Mouse (Mus musculus) brain, embryonic 14.5 days (tissue): ENCODE measurements around the gene Atp5j. TPM values are rescaled to one million over a fixed set of nuclear protein-coding genes. Genes with fewer than 3 reads are reported as not detected.

Experiments used
- DNase-seq: peaks from one replicate; pipeline ENCODE4 v3.0.0-alpha.2; 2011; ENCODE audit warnings: low read depth
- CTCF ChIP-seq: fragments of 200-500 bp; IDR thresholded peaks from 2 replicates; pipeline ENCODE4 v1.5.1; 2012; ENCODE audit warnings: inconsistent platforms, mild to moderate bottlenecking, moderate library complexity, borderline replicate concordance; ENCODE audit not compliant: insufficient read depth, insufficient read length; ENCODE audit errors: extremely low read depth
- POLR2A ChIP-seq: fragments of 200-500 bp; IDR thresholded peaks from 2 replicates; pipeline ENCODE4 v1.6.1; 2012; ENCODE audit warnings: mild to moderate bottlenecking, inconsistent platforms, borderline replicate concordance; ENCODE audit not compliant: poor library complexity, insufficient read depth, insufficient read length, severe bottlenecking; ENCODE audit errors: extremely low read depth
- polyA plus RNA-seq: library from polyadenylated mRNA; depleted of rRNA; stranded (reverse); fragments of >200 nt; gene quantifications from 2 replicates; pipeline ENCODE4 v1.2.3, GENCODE M21; 2012

Atp5j gene
- polyA plus RNA-seq, 1 experiment: 273 TPM

DNA sequence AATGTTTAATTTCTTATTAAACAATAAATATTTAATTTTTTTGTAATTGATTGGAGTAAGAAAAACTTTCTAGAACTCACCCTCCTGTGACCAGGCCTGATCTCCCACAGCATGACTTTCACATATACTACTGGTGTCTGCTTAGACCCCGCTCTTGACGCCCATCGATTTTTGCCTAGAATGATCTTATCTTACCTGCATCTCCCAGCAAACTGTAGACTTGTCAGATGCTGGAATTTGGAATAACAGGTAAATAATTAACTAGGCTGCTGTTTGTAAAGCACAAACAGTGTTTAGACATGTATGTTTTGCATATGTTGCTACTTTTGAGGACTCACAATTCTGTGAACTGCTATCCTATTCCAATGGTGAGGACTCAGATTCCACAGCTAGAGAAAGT, 29.2 kb downstream of the Atp5j start:
- TF ChIP-seq POLR2A: no peak
- TF ChIP-seq CTCF: no peak
- no peak for DNase-seq

DNA sequence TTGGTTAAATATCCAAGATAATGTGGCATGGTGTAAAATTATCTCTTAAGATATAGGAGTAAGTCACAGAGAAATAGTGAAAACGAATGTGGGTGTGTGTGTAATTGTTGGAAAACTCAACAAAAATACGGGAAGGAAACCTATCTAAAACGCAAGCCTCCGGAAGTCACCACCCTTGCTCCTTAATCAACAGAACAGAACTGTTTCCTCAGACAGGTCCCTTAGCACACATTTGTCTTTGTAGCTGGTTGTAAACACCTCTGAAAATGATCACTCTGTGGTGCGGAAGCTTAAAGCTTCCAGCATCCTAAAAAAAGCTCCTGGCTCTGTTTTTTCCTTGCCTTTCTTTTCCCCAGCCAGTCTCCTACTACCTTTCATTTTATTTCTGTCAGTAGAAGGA, 30.6 kb downstream of the Atp5j start:
- no peak for TF ChIP-seq CTCF
- no peak for TF ChIP-seq POLR2A
- no peak for DNase-seq

DNA sequence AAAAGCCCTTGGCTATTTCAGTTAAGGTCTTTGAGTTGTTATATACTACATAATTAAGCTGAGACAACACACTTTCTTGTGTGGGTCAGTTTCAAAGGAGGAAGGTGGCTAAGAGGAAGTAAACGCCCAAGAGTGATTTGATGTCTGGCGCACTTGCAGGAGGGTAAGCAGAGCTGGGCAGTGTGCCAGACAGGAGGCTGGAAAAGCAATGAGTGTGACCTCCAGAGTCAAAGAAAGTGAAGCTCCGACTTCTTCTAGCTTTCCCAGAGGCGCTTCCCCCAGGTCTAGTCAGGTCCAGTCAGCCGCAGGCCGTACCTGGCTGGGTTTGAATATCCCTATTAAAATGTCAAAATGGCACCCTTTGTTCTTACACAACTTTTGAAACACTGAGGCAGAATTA, 33.2 kb downstream of the Atp5j start:
- TF ChIP-seq CTCF (no peak), POLR2A (no peak)
- peak; percentile 30 for DNase-seq

DNA sequence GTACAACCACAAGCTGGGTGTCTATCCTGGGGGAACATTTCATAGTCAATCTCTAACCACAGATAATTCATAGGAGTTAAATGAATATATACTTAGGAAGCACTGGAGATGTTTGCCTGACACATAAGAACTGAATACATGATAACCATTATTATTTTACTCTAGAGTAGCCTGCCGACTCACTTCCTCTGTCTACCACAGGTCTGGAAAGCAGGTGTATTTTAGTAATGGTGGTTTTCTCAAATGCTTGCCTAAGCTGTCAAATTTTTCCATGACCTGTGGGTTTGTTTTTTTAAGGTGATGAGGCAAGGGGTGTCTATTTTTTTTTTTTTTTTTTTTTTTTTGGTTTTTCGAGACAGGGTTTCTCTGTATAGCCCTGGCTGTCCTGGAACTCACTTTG, 35.4 kb downstream of the Atp5j start:
- DNase-seq: no peak
- TF ChIP-seq POLR2A: no peak
- no peak for TF ChIP-seq CTCF

DNA sequence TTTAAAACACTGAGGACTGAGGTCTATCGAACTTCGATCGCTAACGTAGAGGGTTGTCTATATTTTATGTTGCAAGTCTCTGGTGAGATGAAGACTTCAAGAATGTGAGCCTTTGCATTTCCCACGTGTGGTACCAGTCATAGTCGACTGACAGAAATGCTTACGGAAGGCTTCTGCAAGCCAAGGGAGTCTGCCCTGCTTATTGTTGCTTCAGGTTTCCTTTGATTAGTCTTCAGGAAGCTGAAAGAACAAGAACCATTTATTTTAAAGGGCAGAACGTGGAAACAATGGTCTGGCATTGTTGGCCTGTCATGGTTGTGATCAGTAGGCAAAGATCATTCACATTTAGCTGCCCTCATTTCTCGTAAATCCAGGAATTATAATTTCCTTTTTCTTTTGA, 38.7 kb downstream of the Atp5j start:
- DNase-seq: no peak
- no peak for TF ChIP-seq CTCF
- no peak for TF ChIP-seq POLR2A

DNA sequence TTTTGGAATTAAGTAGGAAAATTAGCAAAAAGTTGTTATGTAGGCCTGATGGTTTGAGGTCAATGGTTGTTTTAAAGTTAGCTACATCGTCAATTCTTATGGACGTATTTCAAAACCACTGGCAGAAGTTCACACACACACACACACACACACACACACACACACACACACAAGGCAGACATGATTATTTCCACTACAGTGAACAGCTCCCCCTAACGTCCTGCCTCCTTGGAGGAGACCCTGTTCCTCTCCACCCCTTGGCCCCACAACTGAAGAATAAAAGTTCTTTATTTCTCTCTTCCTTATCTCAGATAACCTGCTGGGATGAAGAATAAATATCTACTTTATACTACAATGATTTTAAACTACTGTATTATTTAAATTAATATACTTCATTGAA, 40.1 kb downstream of the Atp5j start:
- no peak for DNase-seq
- TF ChIP-seq CTCF (no peak), POLR2A (no peak)

DNA sequence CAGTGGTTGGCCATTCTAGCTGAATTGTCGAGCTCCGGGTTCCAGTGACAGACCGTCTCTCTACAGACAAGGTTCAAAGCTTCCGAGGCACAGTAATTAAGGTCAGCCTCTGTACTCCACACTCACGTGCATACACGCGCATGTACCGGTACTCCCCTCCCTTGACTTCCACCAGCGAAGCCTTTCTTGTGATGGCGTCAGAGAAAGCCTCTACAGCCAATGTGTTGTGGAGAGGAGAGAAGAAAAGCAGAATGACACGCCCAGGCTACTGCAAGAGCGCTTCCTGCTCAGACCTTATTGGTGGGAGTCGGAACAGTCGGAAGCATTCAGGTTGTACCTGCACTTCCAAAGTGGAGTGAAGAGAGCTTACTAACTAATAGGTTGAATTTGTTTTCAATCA, 42.0 kb downstream of the Atp5j start:
- TF ChIP-seq CTCF: no peak
- no peak for TF ChIP-seq POLR2A
- no peak for DNase-seq

DNA sequence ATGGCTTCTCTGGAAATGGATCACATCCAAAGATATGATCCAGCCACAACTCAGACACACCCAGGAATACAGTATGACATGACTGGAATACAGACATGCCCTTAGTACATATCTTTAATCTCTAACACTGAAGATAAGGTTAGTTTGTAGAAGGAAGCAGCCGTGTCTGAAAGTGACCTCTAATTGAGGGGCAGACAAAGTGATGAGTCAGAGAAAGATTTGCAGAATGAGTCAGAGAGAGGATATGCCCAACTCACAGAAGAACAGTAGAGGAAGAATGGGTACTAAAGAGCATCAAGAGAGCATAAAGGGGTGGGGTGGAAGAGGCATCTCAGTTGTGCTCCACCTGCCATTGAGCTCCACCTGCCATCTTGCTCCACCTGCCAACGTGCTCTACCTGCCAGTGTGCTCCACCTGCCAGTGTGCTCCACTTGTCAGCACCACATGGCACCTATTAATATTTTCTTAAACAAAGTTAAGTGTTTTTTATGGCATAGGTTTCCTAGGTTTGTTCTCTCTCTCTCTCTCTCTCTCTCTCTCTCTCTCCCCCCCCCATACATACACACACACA, 44.7 kb downstream of the Atp5j start:
- TF ChIP-seq POLR2A: no peak
- TF ChIP-seq CTCF: no peak
- no peak for DNase-seq

DNA sequence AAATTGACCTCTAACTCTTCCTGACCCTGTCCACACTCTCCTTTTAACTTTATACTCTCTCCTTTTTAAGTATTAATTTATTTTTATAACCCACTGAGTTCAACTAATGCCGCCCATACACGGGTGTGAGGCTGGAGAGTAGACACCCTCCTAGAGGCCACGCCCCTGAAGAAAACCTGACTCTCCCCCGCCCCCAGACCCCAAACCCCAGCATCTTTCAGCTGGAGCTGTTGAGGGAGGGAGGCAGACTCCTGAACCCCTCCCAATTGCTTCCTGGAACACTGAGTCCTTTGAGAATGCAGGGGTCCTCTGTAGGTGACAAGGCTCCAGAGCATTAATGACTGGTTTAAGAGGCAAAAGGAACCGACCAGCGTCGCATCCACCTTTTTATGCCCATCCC, 50.5 kb downstream of the Atp5j start:
- TF ChIP-seq CTCF (no peak), POLR2A (no peak)
- DNase-seq: no peak

DNA sequence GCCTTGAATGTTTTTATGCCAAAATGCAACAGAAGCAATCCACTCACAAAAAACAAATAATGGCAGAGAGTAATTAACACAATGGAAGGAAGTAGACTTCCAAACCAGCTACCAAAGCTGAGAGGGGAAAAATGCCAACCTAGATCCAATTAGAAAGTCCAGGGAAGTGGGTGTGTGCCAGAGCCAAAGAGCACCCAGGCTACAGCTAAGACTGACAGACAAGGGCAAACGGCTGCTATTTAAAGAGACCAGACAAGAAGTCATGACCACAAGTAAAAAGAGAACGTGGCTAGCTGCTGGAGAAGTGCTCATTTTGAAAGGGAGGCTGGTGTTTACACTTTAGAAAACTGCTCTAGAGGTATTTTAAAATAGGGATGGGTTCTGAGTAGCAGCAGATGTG, 52.1 kb downstream of the Atp5j start:
- DNase-seq: peak; percentile 35
- no peak for TF ChIP-seq CTCF
- TF ChIP-seq POLR2A: no peak

DNA sequence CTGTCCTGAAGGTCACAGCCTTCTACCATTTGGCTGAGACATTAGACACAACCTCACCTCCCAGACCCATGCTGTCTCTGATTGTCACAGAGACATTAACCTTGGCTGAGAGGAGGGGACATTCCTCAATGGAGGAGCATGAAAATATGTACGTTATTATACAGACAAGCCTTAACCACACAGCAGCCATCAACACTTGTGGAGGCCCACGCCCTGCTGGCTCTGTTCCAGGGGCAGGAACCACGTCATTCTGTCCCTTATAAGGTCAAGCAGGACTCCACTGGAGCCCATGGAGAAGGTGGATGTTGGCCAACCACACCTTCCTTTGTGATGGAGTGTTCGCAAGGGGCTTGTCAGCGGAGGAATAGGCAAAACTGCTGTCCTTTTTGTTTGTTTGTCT, 55.7 kb downstream of the Atp5j start:
- TF ChIP-seq POLR2A (no peak), CTCF (no peak)
- DNase-seq: no peak

DNA sequence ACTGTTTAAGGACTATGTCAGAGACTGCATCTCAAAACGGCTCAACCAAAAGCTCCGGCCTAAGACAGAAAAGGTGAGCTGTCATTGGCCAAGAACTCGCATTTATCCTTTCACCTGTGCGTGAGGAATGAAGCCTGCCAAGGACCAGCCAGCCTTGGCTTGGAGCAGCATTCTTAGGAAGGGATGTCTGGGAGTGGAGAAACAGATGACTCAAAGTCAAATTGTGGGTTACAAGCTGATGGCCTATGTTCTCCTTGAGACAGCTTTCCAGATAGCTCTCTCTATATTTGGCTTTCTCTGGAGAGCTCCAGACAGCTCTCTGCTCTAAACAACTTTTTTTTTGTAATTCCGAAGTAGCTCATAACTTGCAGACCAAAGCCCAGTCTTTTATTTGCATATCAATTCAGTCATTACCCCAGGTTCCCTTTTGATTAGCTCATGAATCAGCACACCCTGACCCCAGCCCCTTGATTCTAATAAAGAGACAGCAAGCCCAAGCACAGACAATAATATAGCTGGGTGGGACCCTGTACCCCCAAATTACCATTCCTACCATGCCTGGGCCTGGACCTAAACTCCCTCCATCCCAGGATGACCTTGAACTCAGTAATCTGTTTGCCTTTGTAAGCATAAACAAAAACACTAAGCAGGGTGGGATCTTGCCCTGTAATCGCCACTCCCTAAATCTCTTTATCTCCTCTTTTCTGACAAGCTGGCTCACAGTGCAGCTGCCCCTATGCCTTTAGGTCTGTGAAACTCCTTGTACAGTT, 56.4 kb downstream of the Atp5j start:
- no peak for DNase-seq
- TF ChIP-seq POLR2A (no peak), CTCF (no peak)
